Mouse (Mus musculus): ENCODE results near the gene Gfod2. TPM values are rescaled to one million over a fixed set of nuclear protein-coding genes. Genes with fewer than 3 reads are reported as not detected.

Gene Gfod2
- polyA plus RNA-seq, 1 experiment from 2014 or later = 7.5 TPM

DNA sequence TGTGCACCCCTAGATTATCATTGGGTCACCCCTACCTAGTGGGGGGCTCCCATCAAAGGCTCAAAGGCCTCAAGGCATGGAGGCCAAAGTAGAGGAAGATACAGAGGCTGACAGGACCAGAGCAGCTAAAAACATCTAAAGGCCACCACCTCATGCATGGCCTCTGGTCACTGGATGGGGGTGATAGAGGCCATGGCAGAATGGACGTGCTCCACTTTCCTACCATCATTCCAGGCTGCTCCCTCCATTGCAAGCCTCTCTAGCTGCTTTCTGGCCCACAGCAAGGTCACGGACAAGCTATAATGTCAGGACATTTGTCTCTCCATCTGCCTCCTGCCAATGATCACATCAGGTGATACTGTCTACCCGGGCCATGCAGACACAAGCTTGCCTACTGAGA, 46.2 kb downstream of the Gfod2 start:
- H3K4me2 ChIP-seq (ENCODE audit: low read depth, low read length) = no peak overlapping the region
- no peaks in the 10 kb centered on the region for H3K36me3 ChIP-seq (ENCODE audit: control insufficient read depth, insufficient read depth)
- peaks cover 3% of the 10 kb centered on the region; the same call in 1 of the 2 replicates for H3K4me1 ChIP-seq (ENCODE audit: control insufficient read depth, insufficient read depth, low read length)
- H3K27ac ChIP-seq (ENCODE audit: low read length) = no peak overlapping the region
- no peaks in the 10 kb centered on the region for H3K9me3 ChIP-seq (replicated peaks; ENCODE audit: control insufficient read depth, low read length)
- ATAC-seq (replicated peaks; ENCODE audit: extremely low read depth, insufficient read depth, low FRiP score) = no peak
- H3K4me3 ChIP-seq (ENCODE audit: low read length) = no peak overlapping the region
- WGBS = 84% methylated on average over 3 of the region's 3 CpGs
- H3K27me3 ChIP-seq (ENCODE audit: control insufficient read depth, insufficient read depth, low read length) = no peaks in the 10 kb centered on the region
- H3K9ac ChIP-seq (ENCODE audit: low read length) = no peak overlapping the region

- no peaks in the 10 kb centered on the region for H3K27me3 ChIP-seq (ENCODE audit: control insufficient read depth, insufficient read depth, low read length)
- H3K4me3 ChIP-seq (ENCODE audit: low read length) = no peak overlapping the region
- H3K36me3 ChIP-seq (ENCODE audit: control insufficient read depth, insufficient read depth) = no peaks in the 10 kb centered on the region
- H3K27ac ChIP-seq (ENCODE audit: low read length) = no peak overlapping the region
- ATAC-seq (replicated peaks; ENCODE audit: extremely low read depth, insufficient read depth, low FRiP score) = no peak
- H3K4me2 ChIP-seq (ENCODE audit: low read depth, low read length) = no peak overlapping the region
- H3K9ac ChIP-seq (ENCODE audit: low read length) = no peak overlapping the region
- no peaks in the 10 kb centered on the region for H3K9me3 ChIP-seq (replicated peaks; ENCODE audit: control insufficient read depth, low read length)
- 80% methylated on average over 14 of the region's 14 CpGs for WGBS
- H3K4me1 ChIP-seq (ENCODE audit: control insufficient read depth, insufficient read depth, low read length) = peaks cover 4% of the 10 kb centered on the region; the same call in 1 of the 2 replicates
Measured at GRCm38 (mm10) chr8:105709317-105709716, 49.1 kb downstream of the Gfod2 start.

GRCm38 (mm10) chr8:105708675-105709074, 49.8 kb downstream of the Gfod2 start:
- no peaks in the 10 kb centered on the region for H3K9me3 ChIP-seq (replicated peaks; ENCODE audit: control insufficient read depth, low read length)
- H3K9ac ChIP-seq (ENCODE audit: low read length) = no peak overlapping the region
- no peaks in the 10 kb centered on the region for H3K27me3 ChIP-seq (ENCODE audit: control insufficient read depth, insufficient read depth, low read length)
- peaks cover 4% of the 10 kb centered on the region; the same call in 1 of the 2 replicates for H3K4me1 ChIP-seq (ENCODE audit: control insufficient read depth, insufficient read depth, low read length)
- 91% methylated on average over 8 of the region's 8 CpGs for WGBS
- H3K4me2 ChIP-seq (ENCODE audit: low read depth, low read length) = no peak overlapping the region
- H3K4me3 ChIP-seq (ENCODE audit: low read length) = no peak overlapping the region
- ATAC-seq (replicated peaks; ENCODE audit: extremely low read depth, insufficient read depth, low FRiP score) = no peak
- H3K27ac ChIP-seq (ENCODE audit: low read length) = no peak overlapping the region
- no peaks in the 10 kb centered on the region for H3K36me3 ChIP-seq (ENCODE audit: control insufficient read depth, insufficient read depth)

DNA sequence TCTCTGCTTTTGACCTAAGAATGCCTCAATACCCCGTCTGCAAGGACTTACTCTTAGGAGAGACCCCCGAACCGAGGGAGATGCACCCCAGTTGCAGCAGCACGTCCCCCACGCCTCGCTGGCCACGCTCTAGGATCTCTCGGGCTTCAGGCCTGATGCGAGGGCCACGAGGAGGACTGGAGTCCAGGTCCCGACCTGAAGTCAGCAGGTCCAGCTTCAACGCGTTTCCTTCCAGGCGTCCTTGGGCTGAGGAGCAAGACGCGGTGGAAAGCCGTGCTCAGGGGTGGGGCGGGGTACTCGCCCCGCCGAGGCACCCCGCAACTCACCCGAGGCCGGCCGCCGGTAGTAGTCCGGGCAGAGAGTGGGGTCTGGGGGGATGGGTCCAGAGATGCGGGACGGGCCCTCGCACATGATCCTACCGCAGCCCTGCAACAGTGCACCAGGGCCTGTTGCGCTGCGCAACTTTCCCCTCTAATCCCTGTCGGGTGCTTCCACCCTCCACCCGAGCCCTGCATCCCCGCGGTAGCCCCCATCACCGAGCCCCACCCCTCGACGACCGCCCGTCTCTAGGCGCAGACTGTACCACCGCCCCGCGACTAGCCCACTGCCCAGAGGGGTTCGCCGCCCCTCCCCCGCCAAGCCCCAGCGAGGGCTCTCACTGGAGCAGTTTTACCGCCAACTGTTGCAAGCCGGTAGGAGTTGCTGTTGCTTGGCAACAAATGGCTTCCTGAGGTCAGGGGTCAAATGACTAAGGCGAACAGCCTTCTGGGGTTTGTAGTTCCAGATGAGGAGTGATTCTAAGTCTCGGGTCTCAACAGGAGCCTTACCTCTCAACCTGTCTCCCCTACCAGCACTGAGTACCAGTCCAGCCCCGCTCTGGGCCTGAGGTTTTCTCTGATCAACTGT, 50.7 kb downstream of the Gfod2 start, which contains the start of the genes 4933405L10Rik and Enkd1:
Gene 4933405L10Rik, plus strand, starts transcription at position 158 of the 906 bp plus-strand sequence.
Gene Enkd1, minus strand, starts transcription at position 713 of the 906 bp plus-strand sequence.
- peak within 1 kb of the TSS; percentile 70 for H3K9ac ChIP-seq (ENCODE audit: low read length)
- no peak within 1 kb of the TSS for H3K27ac ChIP-seq (ENCODE audit: low read length)
- no peaks in the 10 kb centered on the region for H3K9me3 ChIP-seq (replicated peaks; ENCODE audit: control insufficient read depth, low read length)
- WGBS = 1% methylated on average over 55 of the region's 55 CpGs
- no peaks in the 10 kb centered on the region for H3K36me3 ChIP-seq (ENCODE audit: control insufficient read depth, insufficient read depth)
- ATAC-seq (replicated peaks; ENCODE audit: extremely low read depth, insufficient read depth, low FRiP score) = peak; percentile 82
- H3K4me2 ChIP-seq (ENCODE audit: low read depth, low read length) = peak within 1 kb of the TSS; percentile 90
- no peaks in the 10 kb centered on the region for H3K27me3 ChIP-seq (ENCODE audit: control insufficient read depth, insufficient read depth, low read length)
- H3K4me1 ChIP-seq (ENCODE audit: control insufficient read depth, insufficient read depth, low read length) = peaks cover 4% of the 10 kb centered on the region; the same call in 1 of the 2 replicates
- H3K4me3 ChIP-seq (ENCODE audit: low read length) = peak within 1 kb of the TSS; percentile 74

- H3K27me3 ChIP-seq (ENCODE audit: control insufficient read depth, insufficient read depth, low read length) = no peaks in the 10 kb centered on the region
- ATAC-seq (replicated peaks; ENCODE audit: extremely low read depth, insufficient read depth, low FRiP score) = no peak
- WGBS = 85% methylated on average over 12 of the region's 12 CpGs
- H3K9ac ChIP-seq (ENCODE audit: low read length) = no peak overlapping the region
- H3K9me3 ChIP-seq (replicated peaks; ENCODE audit: control insufficient read depth, low read length) = no peaks in the 10 kb centered on the region
- no peak overlapping the region for H3K4me2 ChIP-seq (ENCODE audit: low read depth, low read length)
- peaks cover 10% of the 10 kb centered on the region for H3K4me1 ChIP-seq (ENCODE audit: control insufficient read depth, insufficient read depth, low read length)
- no peaks in the 10 kb centered on the region for H3K36me3 ChIP-seq (ENCODE audit: control insufficient read depth, insufficient read depth)
- no peak overlapping the region for H3K4me3 ChIP-seq (ENCODE audit: low read length)
- no peak overlapping the region for H3K27ac ChIP-seq (ENCODE audit: low read length)
Measured at GRCm38 (mm10) chr8:105706426-105706825, 52.0 kb downstream of the Gfod2 start.

GRCm38 (mm10) chr8:105704955-105705354, 53.5 kb downstream of the Gfod2 start:
- no peaks in the 10 kb centered on the region for H3K9me3 ChIP-seq (replicated peaks; ENCODE audit: control insufficient read depth, low read length)
- H3K27ac ChIP-seq (ENCODE audit: low read length) = no peak overlapping the region
- H3K27me3 ChIP-seq (ENCODE audit: control insufficient read depth, insufficient read depth, low read length) = no peaks in the 10 kb centered on the region
- H3K4me3 ChIP-seq (ENCODE audit: low read length) = no peak overlapping the region
- no peak overlapping the region for H3K9ac ChIP-seq (ENCODE audit: low read length)
- H3K4me2 ChIP-seq (ENCODE audit: low read depth, low read length) = no peak overlapping the region
- ATAC-seq (replicated peaks; ENCODE audit: extremely low read depth, insufficient read depth, low FRiP score) = no peak
- no peaks in the 10 kb centered on the region for H3K36me3 ChIP-seq (ENCODE audit: control insufficient read depth, insufficient read depth)
- H3K4me1 ChIP-seq (ENCODE audit: control insufficient read depth, insufficient read depth, low read length) = peaks cover 15% of the 10 kb centered on the region
- WGBS = 90% methylated on average over 6 of the region's 6 CpGs

DNA sequence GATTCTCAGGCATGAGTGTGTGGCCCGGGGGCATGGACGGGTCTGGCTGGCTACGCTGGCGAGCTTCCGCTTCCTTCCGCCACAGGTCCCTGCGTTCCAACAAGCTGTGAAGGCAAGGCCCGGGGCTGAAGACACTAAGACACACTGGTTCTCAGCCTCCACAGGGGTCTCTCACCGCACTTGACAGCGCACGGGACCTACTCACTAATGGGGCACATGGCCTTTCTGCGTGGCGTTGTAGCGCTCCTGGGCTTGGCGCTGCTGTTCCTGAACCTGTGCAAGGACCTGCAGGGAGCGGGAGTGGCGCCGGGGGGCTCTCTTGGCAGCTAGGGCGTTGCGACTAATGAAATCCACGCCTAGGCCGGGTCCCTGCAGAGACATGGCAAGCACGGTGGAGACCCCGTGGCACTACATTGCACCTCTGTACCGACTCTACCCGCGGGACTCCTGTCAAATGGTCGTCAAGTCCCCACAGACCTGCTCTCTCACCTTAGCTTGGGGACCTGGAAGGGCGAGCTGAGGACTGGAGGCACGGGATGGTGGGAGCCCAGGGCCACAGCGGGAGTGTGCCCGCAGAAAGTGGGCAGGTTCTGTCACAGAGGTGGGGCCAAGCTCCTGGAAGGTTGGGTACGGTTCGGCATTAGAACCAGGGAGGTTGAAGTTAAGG, 54.2 kb downstream of the Gfod2 start:
- Histone ChIP-seq H3K9me3 (replicated peaks; ENCODE audit: control insufficient read depth, low read length) (no peaks in the 10 kb centered on the region), H3K4me1 (ENCODE audit: control insufficient read depth, insufficient read depth, low read length) (peaks cover 19% of the 10 kb centered on the region), H3K4me3 (ENCODE audit: low read length) (no peak overlapping the region), H3K9ac (ENCODE audit: low read length) (no peak overlapping the region), H3K27me3 (ENCODE audit: control insufficient read depth, insufficient read depth, low read length) (no peaks in the 10 kb centered on the region), H3K36me3 (ENCODE audit: control insufficient read depth, insufficient read depth) (no peaks in the 10 kb centered on the region), H3K27ac (ENCODE audit: low read length) (no peak overlapping the region), H3K4me2 (ENCODE audit: low read depth, low read length) (no peak overlapping the region)
- ATAC-seq (replicated peaks; ENCODE audit: extremely low read depth, insufficient read depth, low FRiP score) = no peak
- WGBS = 92% methylated on average over 34 of the region's 34 CpGs

GRCm38 (mm10) chr8:105702731-105703415, 55.6 kb downstream of the Gfod2 start:
- Histone ChIP-seq H3K27ac (ENCODE audit: low read length) (no peak overlapping the region), H3K4me2 (ENCODE audit: low read depth, low read length) (no peak overlapping the region), H3K9ac (ENCODE audit: low read length) (no peak overlapping the region), H3K4me3 (ENCODE audit: low read length) (no peak overlapping the region), H3K9me3 (replicated peaks; ENCODE audit: control insufficient read depth, low read length) (no peaks in the 10 kb centered on the region), H3K27me3 (ENCODE audit: control insufficient read depth, insufficient read depth, low read length) (no peaks in the 10 kb centered on the region), H3K4me1 (ENCODE audit: control insufficient read depth, insufficient read depth, low read length) (peaks cover 19% of the 10 kb centered on the region), H3K36me3 (ENCODE audit: control insufficient read depth, insufficient read depth) (peaks cover 6% of the 10 kb centered on the region)
- WGBS = 91% methylated on average over 24 of the region's 24 CpGs
- no peak for ATAC-seq (replicated peaks; ENCODE audit: extremely low read depth, insufficient read depth, low FRiP score)
